Mouse (Mus musculus) c-Kit-positive CD71-positive TER-119-negative erythroid progenitor cells, embryonic 14.5 days (primary cell): ENCODE measurements around the gene 1110017D15Rik.
"Not testable (repeated sequence)": the region's sequence is repeated elsewhere in the genome, so short reads cannot be mapped to it uniquely, and the experiment has no call there.

Source experiments
- DNase-seq: peaks from one replicate; pipeline ENCODE4 v3.0.0-alpha.2; 2013; ENCODE audit warnings: low read depth

The 1110017D15Rik gene

GRCm38 (mm10) chr4:41479456-41479804, 37.7 kb downstream of the 1110017D15Rik start:
- no peak for DNase-seq

GRCm38 (mm10) chr4:41478751-41479455, 38.2 kb downstream of the 1110017D15Rik start:
- DNase-seq = no peak

GRCm38 (mm10) chr4:41477648-41478160, 39.4 kb downstream of the 1110017D15Rik start:
- no peak for DNase-seq

GRCm38 (mm10) chr4:41471384-41471689, 45.8 kb downstream of the 1110017D15Rik start:
- no peak for DNase-seq

GRCm38 (mm10) chr4:41470684-41471383, 46.3 kb downstream of the 1110017D15Rik start:
- no peak for DNase-seq

- DNase-seq = no peak
These were observed 47.0 kb downstream of the 1110017D15Rik start for GRCm38 (mm10) chr4:41470051-41470683.

- no peak for DNase-seq
These were observed 47.9 kb downstream of the 1110017D15Rik start for GRCm38 (mm10) chr4:41469199-41469598.

- DNase-seq = no peak
These were observed 48.6 kb downstream of the 1110017D15Rik start for GRCm38 (mm10) chr4:41468396-41469080.

GRCm38 (mm10) chr4:41465287-41465665, 51.9 kb downstream of the 1110017D15Rik start:
- no peak for DNase-seq

- DNase-seq = peak; percentile 100
These were observed 52.5 kb downstream of the 1110017D15Rik start, which contains the start of the genes Kif24 and Nudt2 for GRCm38 (mm10) chr4:41464345-41465286. TSS of gene Kif24 (minus strand) at chr4:41464887. TSS of gene Nudt2 (plus strand) at chr4:41465151.

- DNase-seq = not testable (repeated sequence)
These were observed 53.9 kb downstream of the 1110017D15Rik start for GRCm38 (mm10) chr4:41463051-41463738.

- no peak for DNase-seq
These were observed 56.4 kb downstream of the 1110017D15Rik start for GRCm38 (mm10) chr4:41460690-41461089.
